ENCODE assay signal across 9 mouse cellular contexts in genomic region chr19:42182673-42183072, GRCm38 (mm10). TPM values are rescaled to one million over a fixed set of nuclear protein-coding genes. Genes with fewer than 3 reads are reported as not detected.
A peak's percentile ranks its signal among the peaks of the same experiment; 100 is the strongest.
DNase-seq lines count a peak whose midpoint lies in the region; ATAC-seq and TF ChIP-seq lines count a peak whose summit lies in the region.
"Had no signal": no experiment of that assay in that cellular context is flagged by ENCODE, and none has a peak within 500 bp of the region (broad histone marks: within the 10 kb centered on the region; RNA-seq: fewer than 3 reads in every experiment).

No protein-coding gene starts in this region.

- no peaks in the 10 kb centered on the region for H3K9me3 ChIP-seq in heart, embryonic 10.5 days
- H3K9me3 ChIP-seq in midbrain, postnatal 0 days (ENCODE audit: low read length) = no peaks in the 10 kb centered on the region
- no peaks in the 10 kb centered on the region for H3K9me3 ChIP-seq in midbrain, embryonic 13.5 days

- no peak overlapping the region for H3K27ac ChIP-seq in heart, embryonic 10.5 days
- no peak overlapping the region for H3K27ac ChIP-seq in midbrain, postnatal 0 days (ENCODE audit: low read depth, low read length)
- H3K27ac ChIP-seq in midbrain, embryonic 13.5 days = no peak overlapping the region

- no peak overlapping the region for H3K4me2 ChIP-seq in midbrain, postnatal 0 days (ENCODE audit: low read depth, low read length, poor library complexity, severe bottlenecking)
- H3K4me2 ChIP-seq in midbrain, embryonic 13.5 days (replicated peaks) = no peak overlapping the region

- H3K27me3 ChIP-seq in heart, embryonic 10.5 days (ENCODE audit: insufficient read depth, poor library complexity, severe bottlenecking) = no peaks in the 10 kb centered on the region
- H3K27me3 ChIP-seq in midbrain, postnatal 0 days (ENCODE audit: insufficient read depth, low read length) = no peaks in the 10 kb centered on the region
- no peaks in the 10 kb centered on the region for H3K27me3 ChIP-seq in midbrain, embryonic 13.5 days

- H3K9ac ChIP-seq in midbrain, postnatal 0 days (replicated peaks; ENCODE audit: low read length, poor library complexity, severe bottlenecking) = no peak overlapping the region
- H3K9ac ChIP-seq in midbrain, embryonic 13.5 days (replicated peaks) = no peak overlapping the region

- peak; percentile 75 for TF ChIP-seq CTCF in midbrain, postnatal 0 days (IDR thresholded peaks at IDR 0.05)

- no peak overlapping the region for H3K4me3 ChIP-seq in heart, embryonic 10.5 days
- no peak overlapping the region for H3K4me3 ChIP-seq in midbrain, postnatal 0 days (ENCODE audit: low read depth, low read length)
- H3K4me3 ChIP-seq in midbrain, embryonic 13.5 days (replicated peaks) = no peak overlapping the region

- 56% methylated on average over 6 of the region's 6 CpGs for WGBS in heart, embryonic 10.5 days
- WGBS in midbrain, postnatal 0 days = 67% methylated on average over 6 of the region's 6 CpGs
- 69% methylated on average over 6 of the region's 6 CpGs for WGBS in midbrain, embryonic 13.5 days

- peak; percentile 61 for DNase-seq in heart, embryonic 10.5 days (ENCODE audit: low spot score)
- DNase-seq in heart, postnatal 36 days = no peak
- no peak for DNase-seq in midbrain, postnatal 0 days (ENCODE audit: low spot score)
- DNase-seq in ZHBTc4 (ENCODE audit: low read depth, low spot score) = peak; percentile 64
- peak; percentile 41 for DNase-seq in retina, postnatal 1 day
- no peak for DNase-seq in gastrocnemius, postnatal 36 days
- DNase-seq in heart, adult 9 months (ENCODE audit: low spot score in 2 of 2) = no peak

- peaks cover 64% of the 10 kb centered on the region for H3K36me3 ChIP-seq in heart, embryonic 10.5 days
- H3K36me3 ChIP-seq in midbrain, postnatal 0 days (ENCODE audit: insufficient read depth, low read length) = peaks cover 74% of the 10 kb centered on the region
- H3K36me3 ChIP-seq in midbrain, embryonic 13.5 days = peaks cover 86% of the 10 kb centered on the region

- 0 out of 2 replicates have a peak, but pooled peaks cover 4% of the 10 kb centered on the region for H3K4me1 ChIP-seq in heart, embryonic 10.5 days
- H3K4me1 ChIP-seq in midbrain, postnatal 0 days (ENCODE audit: insufficient read depth, low read length) = no peaks in the 10 kb centered on the region
- no peaks in the 10 kb centered on the region for H3K4me1 ChIP-seq in midbrain, embryonic 13.5 days (replicated peaks)

- ATAC-seq in midbrain, postnatal 0 days (ENCODE audit: low FRiP score) = no peak
- ATAC-seq in midbrain, embryonic 13.5 days = no peak

- intact Hi-C loops in heart, postnatal 36 days (cut with DNase I) = no loop called here
- intact Hi-C loops in gastrocnemius, postnatal 36 days (cut with DNase I) = no loop called here

RNA-seq across cellular contexts. Expression of gene Zfyve27, which starts 18.9 kb away (rescaled TPM):
- polyA plus RNA-seq in heart, embryonic 10.5 days (2016; fragmentation: Nextera tagmentation; extraction: Ambion mirVana) = 23.9 and 27.8 TPM in 2 replicates
- 10 to 100 TPM; 25.6 to 25.8 TPM for total RNA-seq in heart, postnatal 36 days (2021)
- 71.8 and 83.9 TPM in 2 replicates for total RNA-seq in midbrain, postnatal 0 days (2014; rRNA removed)
- 48.8 and 50.6 TPM in 2 replicates for polyA plus RNA-seq in midbrain, postnatal 0 days (2015; fragmentation: Nextera tagmentation; extraction: Ambion mirVana)
- 55.8 and 57.6 TPM in 2 replicates for polyA plus RNA-seq in midbrain, embryonic 13.5 days (2015; fragmentation: Nextera tagmentation; extraction: Ambion mirVana)
- 10 to 100 TPM; 11.4 to 12.6 TPM for total RNA-seq in gastrocnemius, postnatal 36 days (2021)

RNA-seq across cellular contexts. Expression of gene Sfrp5, which starts 19.4 kb away (rescaled TPM):
- polyA plus RNA-seq in heart, embryonic 10.5 days (2016; fragmentation: Nextera tagmentation; extraction: Ambion mirVana) = 7.9 and 18.6 TPM in 2 replicates
- 1 to 10 TPM; 5.1 to 5.3 TPM for total RNA-seq in heart, postnatal 36 days (2021)
- total RNA-seq in midbrain, postnatal 0 days (2014; rRNA removed) = 1.6 and 3.8 TPM in 2 replicates
- polyA plus RNA-seq in midbrain, postnatal 0 days (2015; fragmentation: Nextera tagmentation; extraction: Ambion mirVana) = 2.7 and 2.8 TPM in 2 replicates
- 0.11 and 0.17 TPM in 2 replicates for polyA plus RNA-seq in midbrain, embryonic 13.5 days (2015; fragmentation: Nextera tagmentation; extraction: Ambion mirVana)
- total RNA-seq in gastrocnemius, postnatal 36 days (2021) = 1 to 10 TPM; 1.9 to 6.3 TPM
- total RNA-seq: neutrophil, adult 5-6 weeks had no signal

RNA-seq across cellular contexts. Expression of gene Marveld1, which starts 35.5 kb away (rescaled TPM):
- polyA plus RNA-seq in heart, embryonic 10.5 days (2016; fragmentation: Nextera tagmentation; extraction: Ambion mirVana) = 6.5 and 8.1 TPM in 2 replicates
- 10 to 100 TPM; 22.2 to 24.0 TPM for total RNA-seq in heart, postnatal 36 days (2021)
- total RNA-seq in midbrain, postnatal 0 days (2014; rRNA removed) = 14.7 and 15.1 TPM in 2 replicates
- 2.9 and 3.6 TPM in 2 replicates for polyA plus RNA-seq in midbrain, postnatal 0 days (2015; fragmentation: Nextera tagmentation; extraction: Ambion mirVana)
- 1.1 and 1.7 TPM in 2 replicates for polyA plus RNA-seq in midbrain, embryonic 13.5 days (2015; fragmentation: Nextera tagmentation; extraction: Ambion mirVana)
- 1 to 10 TPM; 5.3 to 6.9 TPM for total RNA-seq in gastrocnemius, postnatal 36 days (2021)

RNA-seq across cellular contexts. Expression of gene Avpi1, which starts 53.8 kb away (rescaled TPM):
- polyA plus RNA-seq in heart, embryonic 10.5 days (2016; fragmentation: Nextera tagmentation; extraction: Ambion mirVana) = 29.0 and 32.7 TPM in 2 replicates
- total RNA-seq in heart, postnatal 36 days (2021) = 10 to 100 TPM; 11.0 to 11.3 TPM
- 9.3 and 11.5 TPM in 2 replicates for total RNA-seq in midbrain, postnatal 0 days (2014; rRNA removed)
- polyA plus RNA-seq in midbrain, postnatal 0 days (2015; fragmentation: Nextera tagmentation; extraction: Ambion mirVana) = 11.9 and 13.7 TPM in 2 replicates
- 4.9 and 5.1 TPM in 2 replicates for polyA plus RNA-seq in midbrain, embryonic 13.5 days (2015; fragmentation: Nextera tagmentation; extraction: Ambion mirVana)
- 10 to 100 TPM in 1 of 2 experiments, 1 to 10 TPM in 1; 7.5 to 10.5 TPM for total RNA-seq in gastrocnemius, postnatal 36 days (2021)

Comparison
In these comparisons a context has a peak if more than half of its experiments do, and no peak if none do; other contexts are left out.
1. DNase-seq: peak in heart, embryonic 10.5 days (single experiment), ZHBTc4 (single experiment) and retina, postnatal 1 day (single experiment); none in heart, postnatal 36 days (0 of 2), midbrain, postnatal 0 days (single experiment), gastrocnemius, postnatal 36 days (0 of 2) and heart, adult 9 months (0 of 2).